Mouse (Mus musculus) retina, adult 2 months (tissue): Measurements from ENCODE around the gene Pemt.

Experiments
- DNase-seq: peaks from one replicate; pipeline ENCODE4 v3.0.0-alpha.2; 2012; ENCODE audit warnings: low read depth, low spot score

Pemt gene

GRCm38 (mm10) chr11:60001231-60001980 lies 44.9 kb downstream of the Pemt start:
- DNase-seq, result no peak

GRCm38 (mm10) chr11:59994318-59994717 lies 52.0 kb downstream of the Pemt start:
- DNase-seq, result no peak

- no peak for DNase-seq
Measured at GRCm38 (mm10) chr11:59991365-59991764, 54.9 kb downstream of the Pemt start.

- no peak for DNase-seq
Measured at GRCm38 (mm10) chr11:59989406-59989805, 56.9 kb downstream of the Pemt start.

- no peak for DNase-seq
Measured at GRCm38 (mm10) chr11:59977831-59978230, 68.5 kb downstream of the Pemt start.

- no peak for DNase-seq
Measured at GRCm38 (mm10) chr11:59975241-59975640, 71.0 kb downstream of the Pemt start.

GRCm38 (mm10) chr11:59973389-59973788 lies 72.9 kb downstream of the Pemt start:
- no peak for DNase-seq

GRCm38 (mm10) chr11:59971691-59972090 lies 74.6 kb downstream of the Pemt start:
- no peak for DNase-seq

- DNase-seq, result no peak
Measured at GRCm38 (mm10) chr11:59970780-59971179, 75.5 kb downstream of the Pemt start.

- no peak for DNase-seq
Measured at GRCm38 (mm10) chr11:59967765-59968164, 78.5 kb downstream of the Pemt start.

GRCm38 (mm10) chr11:59966102-59966483 lies 80.2 kb downstream of the Pemt start:
- no peak for DNase-seq

- peak; percentile 49 for DNase-seq
Measured at GRCm38 (mm10) chr11:59965227-59966101, 80.8 kb downstream of the Pemt start.

GRCm38 (mm10) chr11:59964818-59965217 lies 81.5 kb downstream of the Pemt start, which contains the start of gene Rasd1:
Gene Rasd1, minus strand, starts transcription at chr11:59964944.
- peak; percentile 32 for DNase-seq

GRCm38 (mm10) chr11:59964163-59964758 lies 82.0 kb downstream of the Pemt start:
- no peak for DNase-seq

GRCm38 (mm10) chr11:59963364-59964162 lies 82.7 kb downstream of the Pemt start:
- no peak for DNase-seq

GRCm38 (mm10) chr11:59962590-59962989 lies 83.7 kb downstream of the Pemt start:
- DNase-seq, result no peak

- DNase-seq, result no peak
Measured at GRCm38 (mm10) chr11:59961338-59961875, 84.9 kb downstream of the Pemt start.

GRCm38 (mm10) chr11:59960476-59961337 lies 85.6 kb downstream of the Pemt start:
- no peak for DNase-seq

GRCm38 (mm10) chr11:59959453-59959852 lies 86.8 kb downstream of the Pemt start:
- DNase-seq, result no peak

GRCm38 (mm10) chr11:59956749-59957148 lies 89.5 kb downstream of the Pemt start:
- DNase-seq, result no peak
